ENCODE assay signal across 8 mouse cellular contexts in the genomic region with DNA sequence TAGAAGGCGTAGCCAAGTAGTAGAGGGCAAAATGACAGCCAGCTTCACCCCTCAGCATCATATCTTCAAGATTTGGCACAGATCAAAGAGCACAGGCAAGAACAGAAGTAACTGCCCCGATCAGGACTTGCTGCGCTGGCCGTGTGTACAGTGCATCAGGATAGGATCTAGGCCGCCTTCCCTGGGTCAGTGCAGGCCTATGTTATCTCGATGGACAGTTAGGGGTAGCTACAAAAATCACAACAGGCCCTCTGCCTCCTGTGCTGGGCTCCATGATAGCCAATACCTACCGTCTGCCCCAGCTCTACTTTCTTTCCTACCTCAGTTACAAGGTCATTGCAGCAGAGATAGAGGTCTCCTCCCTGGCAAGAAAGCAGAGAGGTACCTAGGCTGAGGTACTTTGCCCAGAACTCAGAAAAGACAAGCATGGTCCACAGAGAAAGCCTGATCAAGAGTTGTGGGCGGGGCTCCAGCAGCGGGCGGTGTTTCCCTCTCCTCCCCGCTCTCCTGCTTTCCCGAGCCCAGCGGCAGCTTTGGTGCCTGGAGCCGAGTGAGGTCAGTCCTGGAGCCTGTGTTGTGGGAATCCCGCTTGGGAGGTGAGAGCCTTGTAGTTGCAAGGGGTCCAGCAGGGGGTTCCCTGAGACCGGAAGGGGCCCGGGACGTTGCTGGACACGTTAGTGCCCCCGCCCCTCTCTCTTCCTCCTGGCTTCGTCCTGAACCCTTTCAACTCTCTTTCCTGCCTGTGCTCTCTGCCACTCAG. TPM values are rescaled to one million over a fixed set of nuclear protein-coding genes. Genes with fewer than 3 reads are reported as not detected.
A peak's percentile ranks its signal among the peaks of the same experiment; 100 is the strongest.
DNase-seq lines count a peak whose midpoint lies in the region; ATAC-seq and TF ChIP-seq lines count a peak whose summit lies in the region.

A gene (plus strand): TSS at position 502 of the 760 bp plus-strand sequence.

- H3K4me2 ChIP-seq in intestine, embryonic 16.5 days (ENCODE audit: low read depth, low read length) = peak within 1 kb of the TSS; percentile 85
- peak within 1 kb of the TSS; percentile 79 for H3K4me2 ChIP-seq in liver, postnatal 0 days (ENCODE audit: low read depth, low read length)
- peak within 1 kb of the TSS; percentile 60 for H3K4me2 ChIP-seq in neural tube, embryonic 15.5 days

- TF ChIP-seq POLR2A in cortical plate, adult 2 months (IDR thresholded peaks at IDR 0.05; ENCODE audit: extremely low read depth, insufficient read depth, low read length) = no peak

- DNase-seq in Muller cell, postnatal 12 days (ENCODE audit: inconsistent ontology term) = peak; percentile 62
- peak; percentile 60 for DNase-seq in liver, postnatal 0 days
- no peak for DNase-seq in spleen, adult 18-20 months
- no peak for DNase-seq in left cerebral cortex, adult 9 months (ENCODE audit: low spot score in 2 of 2)

- TF ChIP-seq CTCF in cortical plate, adult 2 months (IDR thresholded peaks at IDR 0.05; ENCODE audit: extremely low read depth, insufficient read depth, low read length) = no peak
- no peak for TF ChIP-seq CTCF in liver, postnatal 0 days (IDR thresholded peaks at IDR 0.05; ENCODE audit: low read depth)

- H3K9ac ChIP-seq in intestine, embryonic 16.5 days (ENCODE audit: low read depth, low read length) = peak within 1 kb of the TSS; percentile 79
- peak within 1 kb of the TSS; percentile 65 for H3K9ac ChIP-seq in liver, postnatal 0 days (replicated peaks)
- H3K9ac ChIP-seq in neural tube, embryonic 15.5 days (replicated peaks) = peak within 1 kb of the TSS; percentile 11; the same call in 1 of the 2 replicates

- peaks cover 4% of the 10 kb centered on the region; the same call in 1 of the 2 replicates for H3K4me1 ChIP-seq in cortical plate, adult 2 months (ENCODE audit: control insufficient read depth, insufficient read depth, low read length)
- H3K4me1 ChIP-seq in intestine, embryonic 16.5 days (ENCODE audit: control insufficient read depth, insufficient read depth, low read length) = peaks cover 53% of the 10 kb centered on the region
- peaks cover 43% of the 10 kb centered on the region for H3K4me1 ChIP-seq in liver, postnatal 0 days (ENCODE audit: insufficient read depth)
- H3K4me1 ChIP-seq in neural tube, embryonic 15.5 days = peaks cover 27% of the 10 kb centered on the region

- H3K9me3 ChIP-seq in intestine, embryonic 16.5 days (ENCODE audit: control insufficient read depth, low read length) = no peaks in the 10 kb centered on the region
- no peaks in the 10 kb centered on the region for H3K9me3 ChIP-seq in liver, postnatal 0 days (ENCODE audit: low read length)
- H3K9me3 ChIP-seq in neural tube, embryonic 15.5 days (replicated peaks) = no peaks in the 10 kb centered on the region

- no peak for TF ChIP-seq EP300 in liver, postnatal 0 days (IDR thresholded peaks at IDR 0.05; ENCODE audit: low read depth)

- 14% methylated on average over 21 of the region's 21 CpGs for WGBS in intestine, embryonic 16.5 days
- WGBS in liver, postnatal 0 days (ENCODE audit: insufficient replicate concordance) = 17% methylated on average over 21 of the region's 21 CpGs
- 22% methylated on average over 21 of the region's 21 CpGs for WGBS in neural tube, embryonic 15.5 days

- no peak within 1 kb of the TSS for H3K27ac ChIP-seq in cortical plate, adult 2 months (ENCODE audit: insufficient read depth, low read length)
- H3K27ac ChIP-seq in intestine, embryonic 16.5 days (ENCODE audit: low read length) = peak within 1 kb of the TSS; percentile 94
- peak within 1 kb of the TSS; percentile 64 for H3K27ac ChIP-seq in liver, postnatal 0 days (ENCODE audit: low read depth)
- H3K27ac ChIP-seq in neural tube, embryonic 15.5 days (replicated peaks) = no peak within 1 kb of the TSS

- H3K36me3 ChIP-seq in intestine, embryonic 16.5 days (ENCODE audit: control insufficient read depth, insufficient read depth, low read length) = no peaks in the 10 kb centered on the region
- no peaks in the 10 kb centered on the region for H3K36me3 ChIP-seq in liver, postnatal 0 days (replicated peaks; ENCODE audit: insufficient read depth, low read length)
- no peaks in the 10 kb centered on the region for H3K36me3 ChIP-seq in neural tube, embryonic 15.5 days

- peak; percentile 15 for ATAC-seq in granulocyte monocyte progenitor cell, adult 5-6 weeks (replicated peaks; ENCODE audit: poor library complexity, severe bottlenecking)
- peak; percentile 54 for ATAC-seq in intestine, embryonic 16.5 days
- peak; percentile 14; the same call in 1 of the 2 replicates for ATAC-seq in liver, postnatal 0 days
- ATAC-seq in neural tube, embryonic 15.5 days (ENCODE audit: low FRiP score) = no peak; the same call in 1 of the 2 replicates

- H3K27me3 ChIP-seq in intestine, embryonic 16.5 days (replicated peaks; ENCODE audit: control insufficient read depth, insufficient read depth, low read length) = no peaks in the 10 kb centered on the region
- no peaks in the 10 kb centered on the region for H3K27me3 ChIP-seq in liver, postnatal 0 days (ENCODE audit: insufficient read depth, low read length)
- H3K27me3 ChIP-seq in neural tube, embryonic 15.5 days (replicated peaks) = no peaks in the 10 kb centered on the region

- H3K4me3 ChIP-seq in cortical plate, adult 2 months (ENCODE audit: insufficient read depth, low read length) = peak within 1 kb of the TSS; percentile 9; the same call in 1 of the 2 replicates
- peak within 1 kb of the TSS; percentile 69 for H3K4me3 ChIP-seq in intestine, embryonic 16.5 days (ENCODE audit: low read length)
- H3K4me3 ChIP-seq in liver, postnatal 0 days (ENCODE audit: low read depth, low read length) = peak within 1 kb of the TSS; percentile 56
- H3K4me3 ChIP-seq in neural tube, embryonic 15.5 days (replicated peaks) = peak within 1 kb of the TSS; percentile 31

RNA-seq across cellular contexts. Expression of the gene that starts here (rescaled TPM):
- 0.42 and 0.53 TPM in 2 replicates for polyA plus RNA-seq in cortical plate, adult 2 months (2012; rRNA removed)
- 1.1 and 1.5 TPM in 2 replicates for total RNA-seq in granulocyte monocyte progenitor cell, adult 5-6 weeks (2014; fragmentation: Nextera tagmentation)
- total RNA-seq in granulocyte monocyte progenitor cell, adult 5-6 weeks (2017) = 0.60 and 0.82 TPM in 2 replicates
- 4.6 and 4.8 TPM in 2 replicates for polyA plus RNA-seq in intestine, embryonic 16.5 days (2015; fragmentation: Nextera tagmentation; extraction: Ambion mirVana)
- polyA plus RNA-seq in liver, postnatal 0 days (2015; fragmentation: Nextera tagmentation; extraction: Ambion mirVana) = 1.2 TPM in 2 replicates
- 0.36 and 0.61 TPM in 2 replicates for polyA plus RNA-seq in neural tube, embryonic 15.5 days (2015; fragmentation: Nextera tagmentation; extraction: Ambion mirVana)

Comparison
In these comparisons a context has a peak if more than half of its experiments do, and no peak if none do; other contexts are left out.
1. DNase-seq: peak in Muller cell, postnatal 12 days (single experiment) and liver, postnatal 0 days (single experiment); none in spleen, adult 18-20 months (0 of 2) and left cerebral cortex, adult 9 months (0 of 2).
2. H3K27ac ChIP-seq: peak in intestine, embryonic 16.5 days (single experiment) and liver, postnatal 0 days (single experiment); none in cortical plate, adult 2 months (single experiment) and neural tube, embryonic 15.5 days (single experiment).
3. H3K4me3 ChIP-seq: peak in every context shown above with its lines; median percentile 69 in intestine, embryonic 16.5 days; 56 in liver, postnatal 0 days; 31 in neural tube, embryonic 15.5 days; 9 in cortical plate, adult 2 months.
4. H3K9ac ChIP-seq: peak in every context shown above with its lines; median percentile 79 in intestine, embryonic 16.5 days; 65 in liver, postnatal 0 days; 11 in neural tube, embryonic 15.5 days.
5. Peak in every context shown above with its lines, with median percentiles within 50 percentile points of each other: H3K4me2 ChIP-seq.